Mouse (Mus musculus) hindbrain, embryonic 16.5 days (tissue): Measurements from ENCODE around the gene Tax1bp3. TPM values are rescaled to one million over a fixed set of nuclear protein-coding genes. Genes with fewer than 3 reads are reported as not detected.

Experiments used
- ATAC-seq: fragments of 200-750 bp; cut with Nextera tagmentation; 2 replicates; pipeline ENCODE4 v1.8.0; 2017; ENCODE audit warnings: moderate TSS enrichment, moderate library complexity
- H3K27ac ChIP-seq: fragments of 300-500 bp; sonication (generic); 2 replicates; pipeline ENCODE4 v1.5.1; 2014; ENCODE audit warnings: low read depth, mild to moderate bottlenecking, control low read depth, low read length, moderate library complexity
- H3K27me3 ChIP-seq: fragments of 300-500 bp; sonication (generic); replicated peaks from 2 replicates; pipeline ENCODE4 v1.6.1; 2014; ENCODE audit warnings: low read length; ENCODE audit not compliant: control insufficient read depth, insufficient read depth
- H3K36me3 ChIP-seq: fragments of 300-500 bp; sonication (generic); 2 replicates; pipeline ENCODE4 v1.6.1; 2014; ENCODE audit warnings: mild to moderate bottlenecking, low read length, moderate library complexity, mixed read lengths; ENCODE audit not compliant: control insufficient read depth, insufficient read depth
- H3K4me1 ChIP-seq: fragments of 300-500 bp; sonication (generic); 2 replicates; pipeline ENCODE4 v1.6.1; 2014; ENCODE audit warnings: low read depth, low read length; ENCODE audit not compliant: control insufficient read depth, insufficient read depth
- H3K4me2 ChIP-seq: fragments of 300-500 bp; sonication (generic); 2 replicates; pipeline ENCODE4 v1.6.1; 2014; ENCODE audit warnings: mild to moderate bottlenecking, low read length, control low read depth, moderate library complexity
- H3K4me3 ChIP-seq: fragments of 300-500 bp; sonication (generic); 2 replicates; pipeline ENCODE4 v1.5.1; 2014; ENCODE audit warnings: mild to moderate bottlenecking, low read length, control low read depth, moderate library complexity
- H3K9ac ChIP-seq: fragments of 300-500 bp; sonication (generic); 2 replicates; pipeline ENCODE4 v1.6.1; 2014; ENCODE audit warnings: low read depth, mild to moderate bottlenecking, control low read depth, low read length, moderate library complexity
- H3K9me3 ChIP-seq: fragments of 300-500 bp; sonication (generic); 2 replicates; pipeline ENCODE4 v1.6.1; 2014; ENCODE audit warnings: mild to moderate bottlenecking, low read length, moderate library complexity; ENCODE audit not compliant: control insufficient read depth
- WGBS: fragments of 180-500 bp; shearing (Covaris S2); extraction: QIAGEN DNeasy Blood & Tissue Kit; methylation state at CpG from one replicate; pipeline ENCODE4 v1.1.7; 2014; 5-methylcytosine and 5-hydroxymethylcytosine counted together
- polyA plus RNA-seq: library from polyadenylated mRNA; unstranded; fragments of >200 nt; fragmentation: Nextera tagmentation; extraction: Ambion mirVana; gene quantifications from 2 replicates; pipeline ENCODE4 v1.2.1, GENCODE M21; 2015

Tax1bp3 gene
- polyA plus RNA-seq, 1 experiment from 2014 or later: 120 TPM

DNA sequence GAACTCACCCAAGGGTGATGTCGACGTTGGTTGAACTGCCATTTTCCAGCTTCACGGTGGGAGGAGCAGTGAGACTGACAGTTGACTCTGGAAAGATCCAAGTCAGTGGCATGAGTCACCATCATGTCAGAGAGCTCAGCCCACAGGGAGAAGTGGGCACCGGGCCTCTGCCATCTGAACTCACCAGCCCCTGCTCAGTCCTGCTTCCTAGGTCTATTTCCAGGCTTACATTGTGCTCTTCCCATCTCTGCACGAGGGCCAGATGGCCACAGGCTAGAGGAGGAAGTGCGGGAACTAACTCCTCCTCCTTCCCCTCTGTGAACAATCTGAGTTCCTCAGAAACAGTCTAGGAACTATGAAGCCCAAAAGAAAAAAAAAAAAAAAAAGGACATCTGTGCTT lies 16.2 kb downstream of the Tax1bp3 start:
- H3K9ac ChIP-seq: no peak overlapping the region
- no peak overlapping the region for H3K4me3 ChIP-seq
- no peak overlapping the region for H3K4me2 ChIP-seq
- H3K27ac ChIP-seq: no peak overlapping the region
- H3K36me3 ChIP-seq: peaks cover 13% of the 10 kb centered on the region; the same call in 1 of the 2 replicates
- peaks cover 4% of the 10 kb centered on the region for H3K4me1 ChIP-seq
- ATAC-seq: no peak
- no peaks in the 10 kb centered on the region for H3K27me3 ChIP-seq
- WGBS: 80% methylated on average over 6 of the region's 6 CpGs
- H3K9me3 ChIP-seq: no peaks in the 10 kb centered on the region

DNA sequence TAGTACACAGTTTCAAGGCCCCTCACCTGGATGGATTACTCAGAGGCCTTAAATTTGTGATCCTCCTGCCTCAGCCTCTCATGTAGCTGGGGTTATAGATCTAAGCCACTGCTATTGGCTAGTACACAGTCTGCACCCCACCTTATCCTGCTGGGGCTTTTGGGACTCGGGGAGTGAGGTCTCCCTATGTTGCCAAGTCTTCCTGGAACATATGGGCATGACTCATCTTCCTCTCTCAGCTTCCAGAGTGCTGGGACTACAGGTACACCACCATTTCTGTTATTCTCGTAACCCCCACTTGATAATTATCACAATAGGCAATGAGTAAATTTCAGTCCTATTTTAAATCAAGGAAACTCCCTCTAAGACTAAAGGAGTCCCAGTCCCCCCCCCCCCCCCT lies 17.6 kb downstream of the Tax1bp3 start:
- Histone ChIP-seq H3K9ac (no peak overlapping the region), H3K9me3 (no peaks in the 10 kb centered on the region), H3K27ac (no peak overlapping the region), H3K27me3 (no peaks in the 10 kb centered on the region), H3K36me3 (0 out of 2 replicates have a peak, but pooled peaks cover 10% of the 10 kb centered on the region), H3K4me1 (peaks cover 7% of the 10 kb centered on the region), H3K4me3 (no peak overlapping the region), H3K4me2 (no peak overlapping the region)
- 81% methylated on average over 2 of the region's 2 CpGs for WGBS
- ATAC-seq: no peak

DNA sequence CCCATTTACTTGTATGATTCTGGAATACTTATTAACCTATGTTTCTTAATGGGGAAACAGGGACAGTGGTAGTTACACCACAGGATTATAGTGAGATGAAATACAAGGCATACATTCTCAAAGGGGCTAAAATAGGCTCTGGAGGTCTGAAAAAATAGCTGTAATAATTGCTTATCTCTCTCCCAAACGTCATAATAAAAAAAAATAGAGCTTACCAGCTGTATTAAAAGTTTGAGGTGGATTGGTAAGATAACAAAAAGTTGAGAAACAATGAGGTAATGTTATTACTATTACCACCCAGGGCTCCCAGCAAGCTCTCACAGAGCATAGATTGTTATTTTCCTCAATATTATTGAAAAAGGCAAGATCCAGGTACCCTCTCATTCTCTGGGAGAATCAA lies 21.3 kb downstream of the Tax1bp3 start:
- peak overlapping the region; percentile 89 for H3K4me2 ChIP-seq
- ATAC-seq: no peak
- no peaks in the 10 kb centered on the region for H3K9me3 ChIP-seq
- no peak overlapping the region; the same call in 1 of the 2 replicates for H3K27ac ChIP-seq
- WGBS: 2% methylated on average over 1 of the region's 1 CpGs
- H3K4me3 ChIP-seq: peak overlapping the region; percentile 64
- H3K36me3 ChIP-seq: no peaks in the 10 kb centered on the region
- H3K27me3 ChIP-seq: no peaks in the 10 kb centered on the region
- H3K9ac ChIP-seq: peak overlapping the region; percentile 78
- peaks cover 13% of the 10 kb centered on the region for H3K4me1 ChIP-seq

DNA sequence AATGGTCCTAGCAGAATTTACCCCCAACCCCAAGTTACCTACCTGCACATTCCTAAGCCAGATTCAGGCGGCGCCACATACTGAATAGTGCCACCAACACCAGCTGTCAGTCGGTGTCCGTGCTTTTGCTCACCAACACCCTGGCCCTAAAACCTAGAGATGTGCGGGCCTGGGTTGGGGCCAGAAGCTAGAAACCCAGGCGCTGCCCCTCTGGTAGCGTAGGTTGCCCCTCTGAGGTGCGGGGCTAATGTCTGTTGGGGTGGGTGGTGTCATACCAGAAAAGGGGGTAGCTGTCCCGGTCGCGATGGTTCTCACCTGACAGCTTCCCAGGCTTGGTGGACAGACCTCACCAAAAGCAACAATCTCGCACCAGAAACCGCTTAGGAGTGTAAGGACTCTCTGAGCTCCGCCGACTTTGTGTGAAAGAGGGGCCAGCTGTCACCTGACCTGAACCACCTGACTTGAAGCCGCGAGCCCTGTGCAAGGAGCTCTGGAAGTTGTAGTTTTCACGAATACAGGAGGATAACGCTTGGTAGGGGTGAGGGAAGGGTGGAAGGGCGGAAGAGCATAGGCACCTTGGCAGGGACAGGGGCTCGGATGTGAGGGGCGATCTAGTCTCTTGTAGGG lies 21.8 kb downstream of the Tax1bp3 start, which contains the start of gene Ctns:
TSS of gene Ctns (minus strand) at position 440 of the 627 bp plus-strand sequence.
- Histone ChIP-seq H3K9ac (peak within 1 kb of the TSS; percentile 78), H3K4me2 (peak within 1 kb of the TSS; percentile 89), H3K9me3 (no peaks in the 10 kb centered on the region), H3K27ac (peak within 1 kb of the TSS; percentile 67), H3K4me1 (peaks cover 13% of the 10 kb centered on the region), H3K36me3 (no peaks in the 10 kb centered on the region), H3K4me3 (peak within 1 kb of the TSS; percentile 64), H3K27me3 (no peaks in the 10 kb centered on the region)
- peak; percentile 98 for ATAC-seq
- 1% methylated on average over 22 of the region's 22 CpGs for WGBS

DNA sequence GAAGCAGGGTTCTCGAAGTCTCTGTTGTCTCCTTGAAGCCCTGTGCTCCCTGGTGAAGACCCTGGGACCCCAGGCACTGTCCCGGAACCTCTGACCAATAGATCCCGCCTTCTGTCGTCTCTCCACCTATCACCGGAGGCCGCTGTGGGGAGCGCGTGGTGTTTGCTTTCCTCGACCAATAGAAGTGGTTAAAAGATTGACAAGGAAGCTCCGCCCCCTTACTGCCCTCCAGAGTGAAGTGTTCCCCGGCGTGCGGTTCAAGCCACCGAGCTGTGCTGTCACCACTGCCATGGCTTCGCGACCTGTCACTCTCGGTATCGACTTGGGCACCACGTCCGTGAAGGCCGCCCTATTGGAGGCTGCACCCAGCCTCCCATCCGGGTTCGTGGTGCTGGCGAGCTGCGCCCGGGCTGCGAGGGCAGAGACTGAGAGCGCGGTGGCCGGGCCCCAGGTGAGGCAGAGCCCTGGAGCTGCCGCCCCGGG lies 22.4 kb downstream of the Tax1bp3 start, which contains the start of gene Shpk:
TSS of gene Shpk (plus strand) at position 231 of the 483 bp plus-strand sequence.
- H3K4me3 ChIP-seq: peak within 1 kb of the TSS; percentile 64
- H3K27ac ChIP-seq: peak within 1 kb of the TSS; percentile 67
- peak within 1 kb of the TSS; percentile 78 for H3K9ac ChIP-seq
- peak; percentile 98 for ATAC-seq
- WGBS: 0% methylated on average over 32 of the region's 32 CpGs
- peaks cover 13% of the 10 kb centered on the region for H3K4me1 ChIP-seq
- H3K4me2 ChIP-seq: peak within 1 kb of the TSS; percentile 89
- no peaks in the 10 kb centered on the region for H3K9me3 ChIP-seq
- no peaks in the 10 kb centered on the region for H3K27me3 ChIP-seq
- no peaks in the 10 kb centered on the region for H3K36me3 ChIP-seq

DNA sequence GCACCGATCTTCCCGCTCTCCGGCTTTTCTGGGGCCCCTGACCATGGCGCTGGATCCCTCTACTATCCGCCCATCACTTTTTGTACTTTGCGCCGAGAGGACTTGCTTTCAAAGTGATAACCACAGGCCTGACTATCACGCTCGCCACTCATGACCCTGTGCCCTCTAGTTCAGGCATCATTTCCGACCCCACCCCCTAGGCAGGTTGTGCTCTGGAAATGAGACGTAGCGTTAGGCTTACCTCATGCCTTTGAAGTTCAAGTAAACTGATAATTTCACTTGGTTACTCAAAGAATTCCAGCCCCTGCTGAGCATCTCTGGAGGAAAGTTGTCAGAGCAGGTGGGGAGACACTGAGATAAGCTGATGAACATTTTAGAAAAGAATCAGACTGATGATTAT lies 23.0 kb downstream of the Tax1bp3 start:
- Histone ChIP-seq H3K27ac (no peak overlapping the region), H3K9ac (peak overlapping the region; percentile 78), H3K36me3 (no peaks in the 10 kb centered on the region), H3K4me3 (peak overlapping the region; percentile 64), H3K27me3 (no peaks in the 10 kb centered on the region), H3K4me2 (peak overlapping the region; percentile 89), H3K4me1 (peaks cover 13% of the 10 kb centered on the region), H3K9me3 (no peaks in the 10 kb centered on the region)
- no peak; the same call in 1 of the 2 replicates for ATAC-seq
- 6% methylated on average over 12 of the region's 12 CpGs for whole genome bisulfite sequencing

DNA sequence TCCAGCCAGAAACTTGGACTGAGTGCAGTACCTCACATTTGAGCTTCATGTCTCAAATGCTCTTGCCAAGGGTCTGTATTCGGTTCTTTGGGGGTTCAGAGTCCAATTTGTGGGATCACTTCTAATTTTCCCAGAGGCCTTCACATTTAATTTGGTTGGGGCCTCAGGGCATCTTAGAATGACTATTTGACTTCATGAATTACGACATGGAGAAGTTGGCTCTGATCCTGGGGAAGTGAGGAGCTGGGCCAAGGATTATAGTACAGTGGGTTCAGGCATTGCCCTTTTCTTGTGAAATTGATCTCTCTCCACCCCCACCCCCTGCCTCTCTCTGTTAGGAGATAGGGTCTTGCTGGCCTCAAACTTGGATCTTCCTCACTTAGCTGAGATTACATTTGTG lies 24.1 kb downstream of the Tax1bp3 start:
- Histone ChIP-seq H3K27me3 (no peaks in the 10 kb centered on the region), H3K4me1 (peaks cover 13% of the 10 kb centered on the region), H3K4me3 (no peak overlapping the region), H3K27ac (no peak overlapping the region), H3K36me3 (no peaks in the 10 kb centered on the region), H3K9me3 (no peaks in the 10 kb centered on the region), H3K9ac (no peak overlapping the region), H3K4me2 (no peak overlapping the region)
- 59% methylated on average over 2 of the region's 2 CpGs for WGBS
- ATAC-seq: no peak

DNA sequence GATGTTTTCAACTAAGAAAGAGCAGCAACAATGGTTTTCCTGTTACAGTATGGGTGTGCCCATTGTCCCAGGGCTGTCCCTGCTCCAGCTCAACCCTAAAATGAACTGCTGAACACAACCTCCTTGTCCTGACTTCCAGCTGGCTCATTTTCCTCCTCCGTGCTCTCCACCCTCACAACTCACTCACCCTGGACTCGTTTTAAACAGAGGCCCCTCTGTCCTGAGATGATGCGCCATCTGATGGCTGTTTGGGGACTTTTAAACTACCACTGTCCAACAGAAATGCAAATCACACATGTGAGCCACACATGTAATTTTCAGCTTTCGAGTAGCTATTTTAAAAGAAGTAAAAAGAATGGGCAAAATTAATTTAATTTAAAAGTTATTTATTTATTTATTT lies 24.7 kb downstream of the Tax1bp3 start:
- ATAC-seq: no peak
- WGBS: 38% methylated on average over 4 of the region's 4 CpGs
- no peak overlapping the region for H3K9ac ChIP-seq

DNA sequence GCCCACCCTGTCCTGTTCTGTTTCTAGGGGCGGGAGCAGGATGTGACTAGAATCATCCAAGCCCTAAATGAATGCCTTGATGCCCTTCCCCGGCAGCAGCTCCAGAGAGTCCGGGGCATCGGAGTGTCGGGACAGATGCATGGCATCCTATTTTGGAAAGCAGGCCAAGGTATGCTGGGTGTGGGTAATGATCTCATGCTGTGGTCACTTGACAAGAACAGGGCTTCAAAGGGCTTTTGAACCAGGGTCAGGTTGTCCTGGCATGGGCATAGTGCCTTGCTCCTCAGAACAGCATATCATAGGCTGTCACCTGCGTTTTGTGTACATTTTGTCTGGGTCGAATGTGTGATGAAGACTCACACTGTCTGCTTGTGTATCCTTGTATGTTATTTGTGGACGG lies 27.0 kb downstream of the Tax1bp3 start:
- Histone ChIP-seq H3K27ac (no peak overlapping the region), H3K4me3 (no peak overlapping the region), H3K4me2 (no peak overlapping the region), H3K4me1 (peaks cover 5% of the 10 kb centered on the region; the same call in 1 of the 2 replicates), H3K36me3 (no peaks in the 10 kb centered on the region), H3K9ac (no peak overlapping the region), H3K27me3 (no peaks in the 10 kb centered on the region), H3K9me3 (no peaks in the 10 kb centered on the region)
- WGBS: 86% methylated on average over 8 of the region's 8 CpGs
- no peak for ATAC-seq

More for the DNA sequence above, 24.7 kb downstream of the Tax1bp3 start:
- H3K27me3 ChIP-seq: no peaks in the 10 kb centered on the region
- no peak overlapping the region for H3K27ac ChIP-seq
- H3K4me2 ChIP-seq: no peak overlapping the region
- H3K4me1 ChIP-seq: peaks cover 13% of the 10 kb centered on the region
- H3K36me3 ChIP-seq: no peaks in the 10 kb centered on the region
- no peaks in the 10 kb centered on the region for H3K9me3 ChIP-seq
- H3K4me3 ChIP-seq: no peak overlapping the region
